Mouse (Mus musculus) liver, postnatal 0 days (tissue): ENCODE measurements around the gene Gm11562. TPM values are rescaled to one million over a fixed set of nuclear protein-coding genes. Genes with fewer than 3 reads are reported as not detected.
"Not testable (repeated sequence)": the region's sequence is repeated elsewhere in the genome, so short reads cannot be mapped to it uniquely, and the experiment has no call there.

Experiments used
- ATAC-seq: fragments of 200-750 bp; cut with Nextera tagmentation; 2 replicates; pipeline ENCODE4 v1.8.0; 2017; ENCODE audit warnings: mild to moderate bottlenecking, moderate library complexity
- DNase-seq: peaks from one replicate; pipeline ENCODE4 v3.0.0-alpha.2; 2016
- H3K27ac ChIP-seq: fragments of 300-500 bp; sonication (generic); 2 replicates; pipeline ENCODE4 v1.5.1; 2014; ENCODE audit warnings: antibody characterized with exemption, moderate library complexity, mild to moderate bottlenecking, low read depth
- H3K27me3 ChIP-seq: fragments of 300-500 bp; sonication (generic); 2 replicates; pipeline ENCODE4 v1.6.1; 2014; ENCODE audit warnings: low read length, control low read depth, mixed read lengths; ENCODE audit not compliant: insufficient read depth
- H3K36me3 ChIP-seq: fragments of 300-500 bp; sonication (generic); replicated peaks from 2 replicates; pipeline ENCODE4 v1.6.1; 2014; ENCODE audit warnings: mild to moderate bottlenecking, control low read depth, low read length, moderate library complexity, mixed read lengths; ENCODE audit not compliant: insufficient read depth
- H3K4me1 ChIP-seq: fragments of 300-500 bp; sonication (generic); 2 replicates; pipeline ENCODE4 v1.6.1; 2014; ENCODE audit warnings: antibody characterized with exemption, mild to moderate bottlenecking, control low read depth; ENCODE audit not compliant: insufficient read depth
- H3K4me2 ChIP-seq: fragments of 300-500 bp; sonication (generic); 2 replicates; pipeline ENCODE4 v1.6.1; 2014; ENCODE audit warnings: low read depth, mild to moderate bottlenecking, low read length, moderate library complexity, mixed read lengths
- H3K4me3 ChIP-seq: fragments of 300-500 bp; sonication (generic); 2 replicates; pipeline ENCODE4 v1.5.1; 2014; ENCODE audit warnings: low read depth, low read length
- H3K9ac ChIP-seq: fragments of 300-500 bp; sonication (generic); replicated peaks from 2 replicates; pipeline ENCODE4 v1.6.1; 2014; ENCODE audit warnings: mild to moderate bottlenecking, moderate library complexity
- H3K9me3 ChIP-seq: fragments of 300-500 bp; sonication (generic); 2 replicates; pipeline ENCODE4 v1.6.1; 2016; ENCODE audit warnings: mild to moderate bottlenecking, control low read depth, low read length, mixed read lengths
- CTCF ChIP-seq: sonication (generic); IDR thresholded peaks from 2 replicates; pipeline ENCODE4 v1.5.1; 2016; ENCODE audit warnings: antibody characterized with exemption, low read depth
- EP300 ChIP-seq: IDR thresholded peaks from 2 replicates; pipeline ENCODE4 v1.6.1; 2016; ENCODE audit warnings: antibody characterized with exemption, low read depth, mild to moderate bottlenecking
- WGBS: fragments of 180-500 bp; shearing (Covaris S2); extraction: QIAGEN DNeasy Blood & Tissue Kit; methylation state at CpG from one replicate; pipeline ENCODE4 v1.1.7; 2014; ENCODE audit not compliant: insufficient replicate concordance; 5-methylcytosine and 5-hydroxymethylcytosine counted together
- polyA plus RNA-seq: library from polyadenylated mRNA; unstranded; fragments of >200 nt; fragmentation: Nextera tagmentation; extraction: Ambion mirVana; gene quantifications from 2 replicates; pipeline ENCODE4 v1.2.1, GENCODE M21; 2015

Gene Gm11562
- not detected in 2 replicates for polyA plus RNA-seq

DNA sequence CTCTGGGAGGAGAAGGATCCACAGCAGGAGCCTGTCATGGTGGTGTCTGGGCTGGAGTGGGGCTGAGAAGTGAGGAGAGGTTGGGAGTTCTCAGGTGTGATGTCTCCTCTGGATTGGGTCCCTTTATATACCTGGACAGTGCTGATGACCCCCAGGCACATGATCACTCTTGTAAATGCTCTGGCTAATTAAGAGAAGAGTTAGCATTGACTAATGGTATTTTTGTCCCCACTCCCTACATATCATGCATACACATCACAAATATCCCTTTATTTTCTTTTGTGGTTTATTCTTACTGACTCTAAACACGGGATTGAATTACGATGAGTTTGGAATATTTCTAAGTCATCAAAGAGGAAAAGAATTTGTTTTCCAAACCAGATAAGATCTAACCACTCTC lies at the start of gene Gm11562:
Gene Gm11562 (minus strand): TSS at position 101 of the 400 bp plus-strand sequence.
- Histone ChIP-seq H3K9ac (no peak within 1 kb of the TSS), H3K36me3 (no peaks in the 10 kb centered on the region), H3K27ac (no peak within 1 kb of the TSS), H3K4me1 (no peaks in the 10 kb centered on the region), H3K4me2 (no peak within 1 kb of the TSS), H3K9me3 (no peaks in the 10 kb centered on the region), H3K4me3 (no peak within 1 kb of the TSS), H3K27me3 (no peaks in the 10 kb centered on the region)
- WGBS = 71% methylated on average over 2 of the region's 2 CpGs
- no peak for ATAC-seq
- TF ChIP-seq EP300 = no peak
- TF ChIP-seq CTCF = no peak
- no peak for DNase-seq

DNA sequence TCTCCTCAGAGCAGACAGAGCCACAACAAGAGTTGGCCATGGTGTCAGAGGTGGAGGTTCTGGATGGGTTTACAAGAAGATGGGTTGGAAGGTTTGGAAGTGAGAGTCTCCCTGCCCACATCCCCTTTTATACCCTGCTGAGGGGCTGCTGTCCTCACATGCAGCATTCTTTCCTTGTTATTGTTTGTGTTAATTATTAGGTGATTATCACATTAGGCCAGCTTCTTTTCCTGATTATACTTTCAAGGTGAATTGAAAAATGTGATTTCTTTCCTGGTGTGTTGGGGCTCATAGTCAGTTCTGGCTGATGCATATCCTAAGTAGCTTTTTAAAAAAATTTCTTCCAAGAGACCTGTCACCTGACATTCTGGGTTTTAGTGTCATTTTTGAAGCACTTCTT lies 45.6 kb upstream of the Gm11562 start, which contains the start of gene Krtap4-6:
Gene Krtap4-6 (minus strand): TSS at position 101 of the 400 bp plus-strand sequence.
- TF ChIP-seq EP300 (no peak), CTCF (no peak)
- no peak within 1 kb of the TSS for H3K9ac ChIP-seq
- no peak within 1 kb of the TSS for H3K4me2 ChIP-seq
- H3K36me3 ChIP-seq = no peaks in the 10 kb centered on the region
- DNase-seq (no peak), ATAC-seq (no peak)
- no peaks in the 10 kb centered on the region for H3K27me3 ChIP-seq
- H3K4me3 ChIP-seq = no peak within 1 kb of the TSS
- no peaks in the 10 kb centered on the region for H3K4me1 ChIP-seq
- no peak within 1 kb of the TSS for H3K27ac ChIP-seq
- H3K9me3 ChIP-seq = no peaks in the 10 kb centered on the region

DNA sequence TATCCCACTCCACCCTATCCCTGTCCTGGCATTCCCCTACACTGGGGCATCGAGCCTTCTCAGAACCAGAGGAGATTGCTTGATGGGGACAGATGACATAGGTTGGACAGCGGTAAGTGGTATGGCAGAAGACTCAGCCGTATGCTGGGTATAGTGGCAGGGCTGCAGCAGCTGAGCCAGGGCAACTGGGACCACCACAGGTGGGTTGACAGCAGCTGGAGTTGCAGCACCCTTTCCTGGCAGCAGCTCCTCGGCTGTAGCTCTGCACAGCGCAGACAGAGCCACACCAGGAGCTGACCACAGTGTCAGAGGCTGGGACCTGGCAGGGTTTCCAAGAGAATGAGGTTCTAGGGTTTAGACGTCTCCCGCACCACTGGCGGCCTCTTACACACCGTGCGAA lies 42.6 kb upstream of the Gm11562 start:
- WGBS = 78% methylated on average over 10 of the region's 10 CpGs
- Histone ChIP-seq H3K9ac (no peak overlapping the region), H3K27me3 (no peaks in the 10 kb centered on the region), H3K27ac (no peak overlapping the region), H3K4me1 (no peaks in the 10 kb centered on the region), H3K4me3 (no peak overlapping the region), H3K36me3 (no peaks in the 10 kb centered on the region), H3K4me2 (no peak overlapping the region), H3K9me3 (no peaks in the 10 kb centered on the region)
- no peak for ATAC-seq
- TF ChIP-seq CTCF (no peak), EP300 (no peak)
- no peak for DNase-seq

DNA sequence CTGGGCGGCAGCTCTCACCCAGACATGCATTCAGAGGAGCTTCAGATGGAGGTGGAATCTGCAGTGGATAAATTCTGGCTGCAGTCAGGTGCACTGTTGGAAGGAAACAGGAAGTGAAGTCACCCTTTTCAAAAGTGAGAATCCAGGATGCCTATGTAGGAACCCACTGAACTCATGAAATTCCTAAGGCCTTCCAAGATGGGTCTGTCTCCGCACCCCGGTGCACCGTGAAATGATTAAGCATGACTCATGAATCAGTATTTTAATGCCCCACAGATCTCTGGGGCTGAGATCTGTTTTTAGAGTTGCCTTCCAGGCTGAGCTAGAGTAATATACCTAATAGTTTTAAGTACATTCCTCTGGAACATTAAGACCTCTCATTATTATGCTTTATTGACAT lies 39.0 kb upstream of the Gm11562 start:
- Histone ChIP-seq H3K4me2 (no peak overlapping the region), H3K4me1 (no peaks in the 10 kb centered on the region), H3K9me3 (no peaks in the 10 kb centered on the region), H3K27ac (no peak overlapping the region), H3K27me3 (no peaks in the 10 kb centered on the region), H3K4me3 (no peak overlapping the region), H3K9ac (no peak overlapping the region), H3K36me3 (no peaks in the 10 kb centered on the region)
- WGBS = 80% methylated on average over 4 of the region's 4 CpGs
- ATAC-seq = no peak
- DNase-seq = no peak
- TF ChIP-seq EP300 (no peak), CTCF (no peak)

DNA sequence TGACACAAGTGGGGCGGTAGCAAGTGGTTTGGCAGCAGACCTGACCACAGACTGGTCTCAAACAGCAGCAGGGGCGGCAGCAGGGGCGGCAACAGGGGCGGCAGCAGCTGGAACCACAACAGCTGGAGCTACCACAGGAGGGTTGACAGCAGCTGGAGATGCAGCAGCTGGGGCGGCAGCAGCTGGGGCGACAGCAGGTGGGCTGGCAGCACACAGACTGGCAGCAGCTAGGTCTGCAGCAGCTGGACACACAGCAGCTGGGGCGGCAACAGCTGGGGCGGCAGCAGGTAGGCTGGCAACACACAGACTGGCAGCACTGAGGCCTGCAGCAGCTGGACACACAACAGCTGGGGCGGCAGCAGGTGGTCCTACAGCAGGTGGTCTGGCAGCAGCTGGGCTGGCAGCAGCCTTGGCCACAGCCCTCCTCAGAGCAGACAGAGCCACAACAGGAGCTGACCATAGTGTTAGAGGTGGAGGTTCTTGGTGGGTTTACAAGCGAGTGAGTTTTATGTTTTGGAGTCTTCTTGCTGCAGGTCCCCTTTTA lies 38.3 kb upstream of the Gm11562 start, which contains the start of gene Gm11563:
Gene Gm11563 (minus strand): TSS at position 494 of the 544 bp plus-strand sequence.
- not testable (repeated sequence) for H3K4me2 ChIP-seq, H3K4me3 ChIP-seq, H3K27ac ChIP-seq, H3K9me3 ChIP-seq, H3K27me3 ChIP-seq, DNase-seq, ATAC-seq, H3K36me3 ChIP-seq, H3K4me1 ChIP-seq, H3K9ac ChIP-seq
- 60% methylated on average over 10 of the region's 10 CpGs for WGBS

DNA sequence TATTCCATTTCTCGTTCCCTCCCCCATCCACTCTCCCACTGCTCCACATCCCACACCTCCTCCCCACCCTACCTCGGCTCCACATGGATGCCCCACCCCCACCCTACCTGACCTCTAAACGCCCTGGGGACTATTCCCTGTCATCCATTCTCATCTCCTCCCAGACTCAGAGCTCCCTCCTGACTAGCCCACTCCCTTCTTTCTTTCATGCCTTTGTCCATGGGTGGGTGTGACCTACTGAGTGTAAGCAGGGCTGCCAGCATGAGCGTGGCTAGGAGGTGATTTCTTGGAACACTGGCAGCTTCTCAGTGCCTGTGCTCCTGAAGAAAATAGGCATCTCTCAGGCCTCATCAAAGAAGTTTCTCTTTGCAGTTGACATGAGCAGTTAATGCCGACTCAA lies 36.8 kb upstream of the Gm11562 start:
- Histone ChIP-seq H3K9ac (no peak overlapping the region), H3K36me3 (no peaks in the 10 kb centered on the region), H3K9me3 (no peaks in the 10 kb centered on the region), H3K4me1 (no peaks in the 10 kb centered on the region), H3K27me3 (no peaks in the 10 kb centered on the region), H3K4me2 (no peak overlapping the region), H3K4me3 (no peak overlapping the region), H3K27ac (no peak overlapping the region)
- ATAC-seq (no peak), DNase-seq (no peak)
- TF ChIP-seq EP300 = no peak
- no peak for TF ChIP-seq CTCF
- WGBS = 55% methylated on average over 5 of the region's 5 CpGs

DNA sequence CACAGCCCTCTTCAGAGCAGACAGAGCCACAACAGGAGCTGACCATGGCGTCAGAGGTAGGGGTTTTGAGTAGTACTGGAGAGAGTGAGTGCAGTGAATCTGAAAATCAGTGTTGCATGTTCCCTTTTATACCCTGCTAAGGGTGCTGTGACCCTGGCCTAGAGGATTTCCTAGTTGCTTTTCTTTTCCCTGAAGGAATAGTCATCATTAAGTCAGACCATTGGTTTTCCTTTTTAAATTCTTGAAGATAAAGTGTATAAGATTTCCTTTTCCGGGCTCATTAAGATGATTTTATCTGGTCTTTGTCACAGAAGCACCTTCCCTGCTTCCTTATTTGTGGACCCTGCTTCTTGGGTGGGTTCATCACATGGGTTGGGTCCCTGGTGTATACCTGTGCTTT lies 29.9 kb upstream of the Gm11562 start, which contains the start of gene Gm11555:
Gene Gm11555 (minus strand): TSS at position 101 of the 400 bp plus-strand sequence.
- H3K9ac ChIP-seq = no peak within 1 kb of the TSS
- H3K4me2 ChIP-seq = no peak within 1 kb of the TSS
- TF ChIP-seq CTCF = no peak
- TF ChIP-seq EP300 = no peak
- H3K4me1 ChIP-seq = no peaks in the 10 kb centered on the region
- H3K4me3 ChIP-seq = no peak within 1 kb of the TSS
- ATAC-seq (no peak), DNase-seq (no peak)
- 57% methylated on average over 2 of the region's 2 CpGs for WGBS
- H3K27me3 ChIP-seq = no peaks in the 10 kb centered on the region
- no peaks in the 10 kb centered on the region for H3K9me3 ChIP-seq
- H3K36me3 ChIP-seq = no peaks in the 10 kb centered on the region
- no peak within 1 kb of the TSS for H3K27ac ChIP-seq
